Comparison of ENCODE assay signal across 26 mouse cellular contexts in the genomic region with DNA sequence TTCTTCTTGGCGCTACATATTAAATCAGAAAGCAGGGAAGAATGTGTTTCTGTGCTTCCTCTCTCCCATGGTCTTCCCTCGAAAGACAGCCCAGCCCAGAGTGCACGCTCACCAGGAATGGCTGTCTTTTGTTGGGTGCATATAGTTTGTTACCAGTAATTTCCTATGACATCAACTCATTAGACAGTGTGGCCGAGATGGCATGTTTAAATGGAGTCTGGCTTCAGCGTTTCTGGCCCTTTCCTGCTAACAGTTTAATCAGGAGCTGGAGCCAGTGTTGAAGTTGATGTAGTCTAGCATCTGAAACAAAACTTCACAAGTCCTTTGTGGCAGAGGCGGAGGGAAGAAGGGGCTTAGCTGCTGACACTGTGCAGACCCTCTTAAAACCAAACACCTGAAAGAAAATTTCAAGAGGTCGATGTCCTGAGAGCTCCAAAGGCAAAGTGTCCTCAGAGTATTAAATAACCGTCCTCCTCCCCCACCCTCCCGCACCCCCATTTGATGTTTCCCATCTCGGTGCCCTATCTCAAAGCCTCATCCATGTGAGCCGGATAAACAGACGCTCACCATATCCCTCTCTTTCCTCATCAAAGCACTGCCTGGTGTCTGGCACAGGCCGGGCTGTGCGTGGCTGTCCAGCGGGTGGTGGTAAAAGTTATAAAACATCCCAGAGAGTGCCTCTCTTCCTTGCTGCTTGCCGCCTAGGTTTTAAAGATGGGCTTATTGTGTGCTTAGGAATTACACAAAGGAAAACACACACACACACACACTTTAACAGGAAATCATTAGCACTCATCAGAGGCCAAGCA.
DNase-seq lines count a peak whose midpoint lies in the region; ATAC-seq lines count a peak whose summit lies in the region.
"Had no signal": no experiment of that assay in that cellular context is flagged by ENCODE, and none has a peak within 500 bp of the region (broad histone marks: within the 10 kb centered on the region; RNA-seq: fewer than 3 reads in every experiment).

No protein-coding gene starts in this region.

- DNase-seq in forebrain, embryonic 10.5 days (ENCODE audit: extremely low spot score, low spot score), result no peak
- peak; percentile 33 for DNase-seq in yolk sac, embryonic 10.5 days (ENCODE audit: low spot score)
- DNase-seq: adrenal gland, postnatal 25 days; cerebellum, adult 11-12 months; cerebellum, adult 9-11 months; forebrain, postnatal 0 days; gastrocnemius, postnatal 10 days; heart, postnatal 14 days; kidney, postnatal 25 days; liver, embryonic 13.5 days; lung, adult 18-20 months; lung, postnatal 4 days; thymus, adult 2 months; thymus, postnatal 36 days had no signal

- H3K9ac ChIP-seq in forebrain, embryonic 13.5 days, result no peak overlapping the region
- no peak overlapping the region for H3K9ac ChIP-seq in midbrain, embryonic 12.5 days (replicated peaks)
- H3K9ac ChIP-seq in midbrain, embryonic 13.5 days (replicated peaks), result no peak overlapping the region
- no peak overlapping the region for H3K9ac ChIP-seq in embryonic facial prominence, embryonic 12.5 days
- H3K9ac ChIP-seq: embryonic facial prominence, embryonic 13.5 days; forebrain, postnatal 0 days; kidney, embryonic 15.5 days; limb, embryonic 15.5 days; liver, embryonic 13.5 days had no signal

- H3K4me1 ChIP-seq in forebrain, embryonic 10.5 days, result peaks cover 48% of the 10 kb centered on the region
- peaks cover 26% of the 10 kb centered on the region for H3K4me1 ChIP-seq in forebrain, embryonic 13.5 days
- peaks cover 30% of the 10 kb centered on the region for H3K4me1 ChIP-seq in midbrain, embryonic 12.5 days
- H3K4me1 ChIP-seq in midbrain, embryonic 13.5 days (replicated peaks), result peaks cover 35% of the 10 kb centered on the region
- H3K4me1 ChIP-seq in embryonic facial prominence, embryonic 12.5 days, result peaks cover 20% of the 10 kb centered on the region
- H3K4me1 ChIP-seq: megakaryocyte, embryonic 14.5 days had no signal

- H3K27ac ChIP-seq in forebrain, embryonic 10.5 days, result peak overlapping the region; percentile 56; the same call in 1 of the 2 replicates
- H3K27ac ChIP-seq in forebrain, embryonic 13.5 days, result no peak overlapping the region
- H3K27ac ChIP-seq in midbrain, embryonic 12.5 days (replicated peaks), result peak overlapping the region; percentile 64
- H3K27ac ChIP-seq in midbrain, embryonic 13.5 days, result no peak overlapping the region
- no peak overlapping the region for H3K27ac ChIP-seq in embryonic facial prominence, embryonic 12.5 days
- H3K27ac ChIP-seq: embryonic facial prominence, embryonic 13.5 days; hindbrain, postnatal 0 days; kidney, embryonic 15.5 days; limb, embryonic 15.5 days; liver, embryonic 13.5 days had no signal

- H3K36me3 ChIP-seq in forebrain, embryonic 10.5 days (replicated peaks), result peaks cover 14% of the 10 kb centered on the region
- H3K36me3 ChIP-seq in forebrain, embryonic 13.5 days (ENCODE audit: poor library complexity, severe bottlenecking), result peaks cover 7% of the 10 kb centered on the region; the same call in 1 of the 2 replicates
- no peaks in the 10 kb centered on the region for H3K36me3 ChIP-seq in midbrain, embryonic 12.5 days
- no peaks in the 10 kb centered on the region for H3K36me3 ChIP-seq in midbrain, embryonic 13.5 days
- H3K36me3 ChIP-seq in embryonic facial prominence, embryonic 12.5 days, result no peaks in the 10 kb centered on the region
- H3K36me3 ChIP-seq: kidney, embryonic 15.5 days; liver, embryonic 13.5 days had no signal

- H3K9me3 ChIP-seq in forebrain, embryonic 10.5 days, result no peaks in the 10 kb centered on the region
- no peaks in the 10 kb centered on the region for H3K9me3 ChIP-seq in forebrain, embryonic 13.5 days (replicated peaks)
- no peaks in the 10 kb centered on the region for H3K9me3 ChIP-seq in midbrain, embryonic 12.5 days
- H3K9me3 ChIP-seq in midbrain, embryonic 13.5 days, result no peaks in the 10 kb centered on the region
- no peaks in the 10 kb centered on the region for H3K9me3 ChIP-seq in embryonic facial prominence, embryonic 12.5 days
- H3K9me3 ChIP-seq: embryonic facial prominence, embryonic 13.5 days; kidney, embryonic 15.5 days; limb, embryonic 15.5 days; liver, embryonic 13.5 days; megakaryocyte, embryonic 14.5 days had no signal

- H3K27me3 ChIP-seq in forebrain, embryonic 10.5 days (ENCODE audit: poor library complexity, severe bottlenecking), result peaks cover 99% of the 10 kb centered on the region
- peaks cover 72% of the 10 kb centered on the region for H3K27me3 ChIP-seq in forebrain, embryonic 13.5 days
- peaks cover 77% of the 10 kb centered on the region for H3K27me3 ChIP-seq in midbrain, embryonic 12.5 days
- peaks cover 72% of the 10 kb centered on the region for H3K27me3 ChIP-seq in midbrain, embryonic 13.5 days
- peaks cover 9% of the 10 kb centered on the region; the same call in 1 of the 2 replicates for H3K27me3 ChIP-seq in embryonic facial prominence, embryonic 12.5 days
- H3K27me3 ChIP-seq: liver, embryonic 13.5 days; megakaryocyte, embryonic 14.5 days had no signal

- no peak overlapping the region for H3K4me2 ChIP-seq in forebrain, embryonic 13.5 days
- H3K4me2 ChIP-seq in midbrain, embryonic 12.5 days (replicated peaks), result 0 out of 2 replicates have a peak overlapping the region, but pooled peaks have one; percentile 2
- H3K4me2 ChIP-seq in midbrain, embryonic 13.5 days (replicated peaks), result no peak overlapping the region
- no peak overlapping the region for H3K4me2 ChIP-seq in embryonic facial prominence, embryonic 12.5 days (replicated peaks)
- H3K4me2 ChIP-seq: embryonic facial prominence, embryonic 13.5 days; kidney, embryonic 15.5 days; limb, embryonic 15.5 days; liver, embryonic 13.5 days had no signal

- H3K4me3 ChIP-seq in forebrain, embryonic 10.5 days, result no peak overlapping the region
- H3K4me3 ChIP-seq in forebrain, embryonic 13.5 days, result no peak overlapping the region
- no peak overlapping the region for H3K4me3 ChIP-seq in midbrain, embryonic 12.5 days
- H3K4me3 ChIP-seq in midbrain, embryonic 13.5 days (replicated peaks), result no peak overlapping the region
- no peak overlapping the region for H3K4me3 ChIP-seq in embryonic facial prominence, embryonic 12.5 days
- H3K4me3 ChIP-seq: embryonic facial prominence, embryonic 13.5 days; kidney, embryonic 15.5 days; limb, embryonic 15.5 days; liver, embryonic 13.5 days; megakaryocyte, embryonic 14.5 days had no signal

- WGBS in forebrain, embryonic 10.5 days, result 42% methylated on average over 16 of the region's 16 CpGs
- 40% methylated on average over 16 of the region's 16 CpGs for WGBS in forebrain, embryonic 13.5 days
- WGBS in midbrain, embryonic 12.5 days, result 21% methylated on average over 16 of the region's 16 CpGs
- WGBS in midbrain, embryonic 13.5 days, result 28% methylated on average over 16 of the region's 16 CpGs
- WGBS in embryonic facial prominence, embryonic 12.5 days, result 21% methylated on average over 16 of the region's 16 CpGs

- ATAC-seq in forebrain, embryonic 13.5 days, result no peak
- no peak for ATAC-seq in midbrain, embryonic 12.5 days (ENCODE audit: low FRiP score, low read depth)
- no peak for ATAC-seq in midbrain, embryonic 13.5 days
- peak; percentile 30; the same call in 1 of the 2 replicates for ATAC-seq in embryonic facial prominence, embryonic 12.5 days (ENCODE audit: insufficient number of reproducible peaks, insufficient read depth, low FRiP score, low TSS enrichment)
- ATAC-seq in frontal cortex, adult (ENCODE audit: low TSS enrichment), result no peak
- ATAC-seq: forebrain, postnatal 0 days; hindbrain, postnatal 0 days; intestine, postnatal 0 days; lung, postnatal 0 days had no signal

Comparison
In these comparisons a context has a peak if more than half of its experiments do, and no peak if none do; other contexts are left out.
1. H3K27ac ChIP-seq: peak in forebrain, embryonic 10.5 days (single experiment) and midbrain, embryonic 12.5 days (single experiment); none in forebrain, embryonic 13.5 days (single experiment), midbrain, embryonic 13.5 days (single experiment) and embryonic facial prominence, embryonic 12.5 days (single experiment).